Mouse (Mus musculus) limb, embryonic 11.5 days (tissue): ENCODE measurements around the gene Aamp. TPM values are rescaled to one million over a fixed set of nuclear protein-coding genes. Genes with fewer than 3 reads are reported as not detected.

Source experiments
- ATAC-seq: fragments of 200-750 bp; cut with Nextera tagmentation; 2 replicates; pipeline ENCODE4 v1.8.0; 2017; ENCODE audit warnings: low read depth; ENCODE audit not compliant: insufficient number of reproducible peaks, low FRiP score, low TSS enrichment
- DNase-seq: peaks from one replicate; pipeline ENCODE4 v3.0.0-alpha.2; 2015; ENCODE audit warnings: low spot score
- H3K27ac ChIP-seq: fragments of 300-500 bp; sonication (generic); replicated peaks from 2 replicates; pipeline ENCODE4 v1.5.1; 2014; ENCODE audit warnings: low read depth, mild to moderate bottlenecking, low read length
- H3K27me3 ChIP-seq: fragments of 300-500 bp; sonication (generic); 2 replicates; pipeline ENCODE4 v1.6.1; 2014; ENCODE audit warnings: mild to moderate bottlenecking, low read length, mixed read lengths; ENCODE audit not compliant: control insufficient read depth, insufficient read depth
- H3K36me3 ChIP-seq: fragments of 300-500 bp; sonication (generic); 2 replicates; pipeline ENCODE4 v1.6.1; 2014; ENCODE audit warnings: mild to moderate bottlenecking, low read length, moderate library complexity, mixed read lengths; ENCODE audit not compliant: control insufficient read depth, insufficient read depth
- H3K4me1 ChIP-seq: fragments of 300-500 bp; sonication (generic); 2 replicates; pipeline ENCODE4 v1.6.1; 2014; ENCODE audit warnings: low read length, mixed read lengths; ENCODE audit not compliant: control insufficient read depth, insufficient read depth
- H3K4me2 ChIP-seq: fragments of 300-500 bp; sonication (generic); 2 replicates; pipeline ENCODE4 v1.6.1; 2014; ENCODE audit warnings: low read depth, mild to moderate bottlenecking, moderate library complexity; ENCODE audit not compliant: severe bottlenecking
- H3K4me3 ChIP-seq: fragments of 300-500 bp; sonication (generic); 2 replicates; pipeline ENCODE4 v1.5.1; 2014; ENCODE audit warnings: low read depth, low read length
- H3K9ac ChIP-seq: fragments of 300-500 bp; sonication (generic); 2 replicates; pipeline ENCODE4 v1.6.1; 2014; ENCODE audit warnings: mild to moderate bottlenecking, low read length
- H3K9me3 ChIP-seq: fragments of 300-500 bp; sonication (generic); 2 replicates; pipeline ENCODE4 v1.6.1; 2016; ENCODE audit warnings: low read length; ENCODE audit not compliant: control insufficient read depth
- WGBS: fragments of 180-500 bp; shearing (Covaris S2); extraction: QIAGEN DNeasy Blood & Tissue Kit; methylation state at CpG from one replicate; pipeline ENCODE4 v1.1.7; 2014; 5-methylcytosine and 5-hydroxymethylcytosine counted together
- polyA plus RNA-seq: library from polyadenylated mRNA; unstranded; fragments of >200 nt; fragmentation: Nextera tagmentation; extraction: Ambion mirVana; gene quantifications from 2 replicates; pipeline ENCODE4 v1.2.1, GENCODE M21; 2014

Gene Aamp
- polyA plus RNA-seq, 1 experiment from 2014 or later: 218 TPM

GRCm38 (mm10) chr1:74240311-74240710 lies 44.2 kb downstream of the Aamp start:
- H3K9me3 ChIP-seq: no peaks in the 10 kb centered on the region
- H3K4me3 ChIP-seq: no peak overlapping the region
- H3K4me1 ChIP-seq: peaks cover 5% of the 10 kb centered on the region; the same call in 1 of the 2 replicates
- WGBS: 80% methylated on average over 6 of the region's 6 CpGs
- H3K27ac ChIP-seq: no peak overlapping the region
- H3K36me3 ChIP-seq: peaks cover 2% of the 10 kb centered on the region; the same call in 1 of the 2 replicates
- H3K4me2 ChIP-seq: no peak overlapping the region
- no peak overlapping the region for H3K9ac ChIP-seq
- DNase-seq (no peak), ATAC-seq (no peak)
- H3K27me3 ChIP-seq: no peaks in the 10 kb centered on the region

- Histone ChIP-seq H3K9me3 (no peaks in the 10 kb centered on the region), H3K27ac (no peak overlapping the region), H3K36me3 (peaks cover 2% of the 10 kb centered on the region; the same call in 1 of the 2 replicates), H3K4me3 (no peak overlapping the region), H3K4me2 (no peak overlapping the region; the same call in 1 of the 2 replicates), H3K4me1 (peaks cover 5% of the 10 kb centered on the region; the same call in 1 of the 2 replicates), H3K27me3 (no peaks in the 10 kb centered on the region), H3K9ac (no peak overlapping the region)
- WGBS: 67% methylated on average over 11 of the region's 11 CpGs
- no peak for ATAC-seq
- no peak for DNase-seq
These were observed 44.9 kb downstream of the Aamp start for GRCm38 (mm10) chr1:74239618-74240017.

GRCm38 (mm10) chr1:74239162-74239561 lies 45.4 kb downstream of the Aamp start:
- no peak overlapping the region for H3K4me3 ChIP-seq
- WGBS: 68% methylated on average over 7 of the region's 7 CpGs
- no peak for ATAC-seq
- H3K27me3 ChIP-seq: no peaks in the 10 kb centered on the region
- no peak overlapping the region for H3K9ac ChIP-seq
- no peaks in the 10 kb centered on the region for H3K9me3 ChIP-seq
- no peak overlapping the region for H3K4me2 ChIP-seq
- peaks cover 5% of the 10 kb centered on the region; the same call in 1 of the 2 replicates for H3K4me1 ChIP-seq
- H3K27ac ChIP-seq: no peak overlapping the region
- peaks cover 2% of the 10 kb centered on the region; the same call in 1 of the 2 replicates for H3K36me3 ChIP-seq
- DNase-seq: no peak

- H3K9ac ChIP-seq: no peak overlapping the region
These were observed 46.4 kb downstream of the Aamp start for GRCm38 (mm10) chr1:74238136-74238535.

GRCm38 (mm10) chr1:74237671-74238070 lies 46.9 kb downstream of the Aamp start:
- Histone ChIP-seq H3K4me1 (peaks cover 5% of the 10 kb centered on the region; the same call in 1 of the 2 replicates), H3K9ac (no peak overlapping the region; the same call in 1 of the 2 replicates), H3K4me2 (peak overlapping the region; percentile 64), H3K27me3 (no peaks in the 10 kb centered on the region), H3K9me3 (no peaks in the 10 kb centered on the region), H3K27ac (no peak overlapping the region), H3K4me3 (peak overlapping the region; percentile 98), H3K36me3 (no peaks in the 10 kb centered on the region)
- DNase-seq: no peak
- WGBS: 46% methylated on average over 5 of the region's 5 CpGs
- ATAC-seq: no peak

More at GRCm38 (mm10) chr1:74238136-74238535, 46.4 kb downstream of the Aamp start:
- H3K36me3 ChIP-seq: peaks cover 2% of the 10 kb centered on the region; the same call in 1 of the 2 replicates
- ATAC-seq (no peak), DNase-seq (no peak)
- peaks cover 5% of the 10 kb centered on the region; the same call in 1 of the 2 replicates for H3K4me1 ChIP-seq
- no peaks in the 10 kb centered on the region for H3K9me3 ChIP-seq
- H3K27ac ChIP-seq: no peak overlapping the region
- peak overlapping the region; percentile 98; the same call in 1 of the 2 replicates for H3K4me3 ChIP-seq
- WGBS: 79% methylated on average over 1 of the region's 1 CpGs
- H3K4me2 ChIP-seq: peak overlapping the region; percentile 64; the same call in 1 of the 2 replicates
- no peaks in the 10 kb centered on the region for H3K27me3 ChIP-seq

GRCm38 (mm10) chr1:74236590-74237317 lies 47.8 kb downstream of the Aamp start:
- DNase-seq (no peak), ATAC-seq (no peak; the same call in 1 of the 2 replicates)
- H3K4me3 ChIP-seq: peak overlapping the region; percentile 98
- peak overlapping the region; percentile 87 for H3K9ac ChIP-seq
- WGBS: under 1% methylated on average over 47 of the region's 57 CpGs
- no peaks in the 10 kb centered on the region for H3K36me3 ChIP-seq
- no peaks in the 10 kb centered on the region for H3K27me3 ChIP-seq
- H3K4me1 ChIP-seq: peaks cover 5% of the 10 kb centered on the region; the same call in 1 of the 2 replicates
- H3K27ac ChIP-seq: peak overlapping the region; percentile 79; the same call in 1 of the 2 replicates
- no peaks in the 10 kb centered on the region for H3K9me3 ChIP-seq
- H3K4me2 ChIP-seq: peak overlapping the region; percentile 64

GRCm38 (mm10) chr1:74235938-74236589 lies 48.5 kb downstream of the Aamp start, which contains the start of gene Arpc2:
Arpc2 (plus strand) TSS chr1:74236084.
- peak; percentile 98 for DNase-seq
- H3K9ac ChIP-seq: peak within 1 kb of the TSS; percentile 87
- peak within 1 kb of the TSS; percentile 76 for H3K4me2 ChIP-seq
- peak; percentile 88 for ATAC-seq
- H3K27ac ChIP-seq: peak within 1 kb of the TSS; percentile 79; the same call in 1 of the 2 replicates
- peaks cover 5% of the 10 kb centered on the region; the same call in 1 of the 2 replicates for H3K4me1 ChIP-seq
- 2% methylated on average over 48 of the region's 55 CpGs for WGBS
- H3K27me3 ChIP-seq: no peaks in the 10 kb centered on the region
- H3K9me3 ChIP-seq: no peaks in the 10 kb centered on the region
- H3K4me3 ChIP-seq: peak within 1 kb of the TSS; percentile 98
- H3K36me3 ChIP-seq: no peaks in the 10 kb centered on the region

- no CpG with 5 or more reads among the region's 1 CpGs for WGBS
- no peaks in the 10 kb centered on the region for H3K36me3 ChIP-seq
- no peak overlapping the region for H3K4me2 ChIP-seq
- H3K27me3 ChIP-seq: no peaks in the 10 kb centered on the region
- no peak overlapping the region for H3K27ac ChIP-seq
- H3K4me3 ChIP-seq: no peak overlapping the region
- no peaks in the 10 kb centered on the region for H3K4me1 ChIP-seq
- no peak for ATAC-seq
- no peak for DNase-seq
- H3K9me3 ChIP-seq: no peaks in the 10 kb centered on the region
- H3K9ac ChIP-seq: no peak overlapping the region
These were observed 53.5 kb downstream of the Aamp start for GRCm38 (mm10) chr1:74230992-74231391.
